Mouse (Mus musculus) hindbrain, postnatal 0 days (tissue): ENCODE results near the gene Hist1h2af. TPM values are rescaled to one million over a fixed set of nuclear protein-coding genes. Genes with fewer than 3 reads are reported as not detected.

Experiments used
- ATAC-seq: fragments of 200-750 bp; cut with Nextera tagmentation; 2 replicates; pipeline ENCODE4 v1.8.0; 2017; ENCODE audit warnings: mild to moderate bottlenecking, moderate TSS enrichment, moderate library complexity
- DNase-seq: peaks from one replicate; pipeline ENCODE4 v3.0.0-alpha.2; 2015; ENCODE audit warnings: low spot score
- H3K27ac ChIP-seq: fragments of 300-500 bp; sonication (generic); 2 replicates; pipeline ENCODE4 v1.5.1; 2014; ENCODE audit warnings: mild to moderate bottlenecking
- H3K27me3 ChIP-seq: fragments of 300-500 bp; sonication (generic); 2 replicates; pipeline ENCODE4 v1.6.1; 2014; ENCODE audit warnings: low read length, mixed read lengths; ENCODE audit not compliant: insufficient read depth
- H3K36me3 ChIP-seq: fragments of 300-500 bp; sonication (generic); 2 replicates; pipeline ENCODE4 v1.6.1; 2014; ENCODE audit warnings: low read length, mixed read lengths; ENCODE audit not compliant: insufficient read depth
- H3K4me1 ChIP-seq: fragments of 300-500 bp; sonication (generic); 2 replicates; pipeline ENCODE4 v1.6.1; 2014; ENCODE audit warnings: antibody characterized with exemption, low read length, mixed read lengths; ENCODE audit not compliant: insufficient read depth
- H3K4me2 ChIP-seq: fragments of 300-500 bp; sonication (generic); 2 replicates; pipeline ENCODE4 v1.6.1; 2014; ENCODE audit warnings: low read depth, mild to moderate bottlenecking, low read length, moderate library complexity, mixed read lengths
- H3K4me3 ChIP-seq: fragments of 300-500 bp; sonication (generic); 2 replicates; pipeline ENCODE4 v1.5.1; 2014; ENCODE audit warnings: low read length
- H3K9ac ChIP-seq: fragments of 300-500 bp; sonication (generic); replicated peaks from 2 replicates; pipeline ENCODE4 v1.6.1; 2014; ENCODE audit warnings: mild to moderate bottlenecking, low read length, moderate library complexity, mixed read lengths
- H3K9me3 ChIP-seq: fragments of 300-500 bp; sonication (generic); 2 replicates; pipeline ENCODE4 v1.6.1; 2016; ENCODE audit warnings: low read length, mixed read lengths
- CTCF ChIP-seq: IDR thresholded peaks from 2 replicates; pipeline ENCODE4 v1.5.1; 2016; ENCODE audit warnings: antibody characterized with exemption, control low read depth, low read depth
- whole genome bisulfite sequencing: fragments of 180-500 bp; shearing (Covaris S2); extraction: QIAGEN DNeasy Blood & Tissue Kit; methylation state at CpG from one replicate; pipeline ENCODE4 v1.1.7; 2014; 5-methylcytosine and 5-hydroxymethylcytosine counted together
- polyA plus RNA-seq: library from polyadenylated mRNA; unstranded; fragments of >200 nt; fragmentation: Nextera tagmentation; extraction: Ambion mirVana; gene quantifications from 2 replicates; pipeline ENCODE4 v1.2.1, GENCODE M21; 2015
- total RNA-seq: library from RNA; depleted of rRNA; stranded (reverse); fragments of >200 nt; gene quantifications from 2 replicates; pipeline ENCODE4 v1.2.3, GENCODE M21; 2014

Hist1h2af gene
- total and polyA plus RNA-seq, 2 experiments from 2014 or later = 3.3 to 415 TPM

- H3K4me3 ChIP-seq = peak overlapping the region; percentile 37
- no peaks in the 10 kb centered on the region for H3K4me1 ChIP-seq
- H3K27me3 ChIP-seq = no peaks in the 10 kb centered on the region
- H3K9ac ChIP-seq = peak overlapping the region; percentile 51; the same call in 1 of the 2 replicates
- H3K36me3 ChIP-seq = no peaks in the 10 kb centered on the region
- ATAC-seq = peak; percentile 67; the same call in 1 of the 2 replicates
- H3K9me3 ChIP-seq = no peaks in the 10 kb centered on the region
- peak overlapping the region; percentile 12; the same call in 1 of the 2 replicates for H3K27ac ChIP-seq
- DNase-seq = peak; percentile 97
- TF ChIP-seq CTCF = no peak
- H3K4me2 ChIP-seq = peak overlapping the region; percentile 62
- under 1% methylated on average over 17 of the region's 17 CpGs for WGBS
These were observed 7.4 kb upstream of the Hist1h2af start for GRCm38 (mm10) chr13:23526312-23526711.

GRCm38 (mm10) chr13:23529005-23529404 lies 4.7 kb upstream of the Hist1h2af start:
- Histone ChIP-seq H3K27ac (no peak overlapping the region), H3K4me1 (no peaks in the 10 kb centered on the region), H3K9me3 (no peaks in the 10 kb centered on the region), H3K36me3 (no peaks in the 10 kb centered on the region), H3K4me2 (no peak overlapping the region), H3K27me3 (no peaks in the 10 kb centered on the region), H3K4me3 (no peak overlapping the region), H3K9ac (no peak overlapping the region)
- ATAC-seq (no peak), DNase-seq (no peak)
- no peak for TF ChIP-seq CTCF
- 53% methylated on average over 5 of the region's 5 CpGs for WGBS

GRCm38 (mm10) chr13:23529480-23530165 lies 4.1 kb upstream of the Hist1h2af start:
- TF ChIP-seq CTCF = no peak
- Histone ChIP-seq H3K27me3 (no peaks in the 10 kb centered on the region), H3K4me3 (peak overlapping the region; percentile 40), H3K4me1 (peaks cover 5% of the 10 kb centered on the region; the same call in 1 of the 2 replicates), H3K27ac (peak overlapping the region; percentile 87; the same call in 1 of the 2 replicates), H3K36me3 (no peaks in the 10 kb centered on the region), H3K4me2 (peak overlapping the region; percentile 61), H3K9ac (peak overlapping the region; percentile 54), H3K9me3 (no peaks in the 10 kb centered on the region)
- WGBS = 33% methylated on average over 2 of the region's 2 CpGs
- no peak for DNase-seq
- no peak for ATAC-seq

GRCm38 (mm10) chr13:23530181-23530900 lies 3.4 kb upstream of the Hist1h2af start:
- no peaks in the 10 kb centered on the region for H3K36me3 ChIP-seq
- peak overlapping the region; percentile 54 for H3K9ac ChIP-seq
- peak overlapping the region; percentile 61 for H3K4me2 ChIP-seq
- DNase-seq (peak; percentile 72), ATAC-seq (no peak)
- WGBS = under 1% methylated on average over 20 of the region's 20 CpGs
- no peak for TF ChIP-seq CTCF
- H3K4me3 ChIP-seq = peak overlapping the region; percentile 40
- H3K4me1 ChIP-seq = peaks cover 7% of the 10 kb centered on the region; the same call in 1 of the 2 replicates
- H3K27me3 ChIP-seq = no peaks in the 10 kb centered on the region
- peak overlapping the region; percentile 87 for H3K27ac ChIP-seq
- no peaks in the 10 kb centered on the region for H3K9me3 ChIP-seq

- ATAC-seq (peak; percentile 88), DNase-seq (peak; percentile 99)
- no peak for TF ChIP-seq CTCF
- H3K4me1 ChIP-seq = peaks cover 7% of the 10 kb centered on the region; the same call in 1 of the 2 replicates
- H3K27me3 ChIP-seq = no peaks in the 10 kb centered on the region
- WGBS = under 1% methylated on average over 54 of the region's 70 CpGs
- H3K9me3 ChIP-seq = no peaks in the 10 kb centered on the region
- peak within 1 kb of the TSS; percentile 61 for H3K4me2 ChIP-seq
- H3K9ac ChIP-seq = peak within 1 kb of the TSS; percentile 54
- peak within 1 kb of the TSS; percentile 40 for H3K4me3 ChIP-seq
- H3K27ac ChIP-seq = peak within 1 kb of the TSS; percentile 87
- H3K36me3 ChIP-seq = no peaks in the 10 kb centered on the region
These were observed 2.5 kb upstream of the Hist1h2af start, which contains the start of gene Hist1h4h for GRCm38 (mm10) chr13:23530901-23531875. Gene Hist1h4h (plus strand): TSS chr13:23531050.
